Mouse (Mus musculus) limb, embryonic 15.5 days (tissue): ENCODE measurements around the gene Aifm3. TPM values are rescaled to one million over a fixed set of nuclear protein-coding genes. Genes with fewer than 3 reads are reported as not detected.
"Not testable (repeated sequence)": the region's sequence is repeated elsewhere in the genome, so short reads cannot be mapped to it uniquely, and the experiment has no call there.

Source experiments
- ATAC-seq: fragments of 200-750 bp; cut with Nextera tagmentation; 2 replicates; pipeline ENCODE4 v1.8.0; 2017; ENCODE audit warnings: low read depth, moderate TSS enrichment; ENCODE audit not compliant: insufficient number of reproducible peaks, low FRiP score, low TSS enrichment
- H3K27ac ChIP-seq: fragments of 300-500 bp; sonication (generic); 2 replicates; pipeline ENCODE4 v1.5.1; 2015; ENCODE audit warnings: moderate library complexity, mild to moderate bottlenecking, inconsistent platforms
- H3K27me3 ChIP-seq: fragments of 300-500 bp; sonication (generic); 2 replicates; pipeline ENCODE4 v1.6.1; 2015; ENCODE audit warnings: inconsistent platforms
- H3K36me3 ChIP-seq: fragments of 300-500 bp; sonication (generic); 2 replicates; pipeline ENCODE4 v1.6.1; 2015; ENCODE audit warnings: inconsistent platforms
- H3K4me1 ChIP-seq: fragments of 300-500 bp; sonication (generic); 2 replicates; pipeline ENCODE4 v1.6.1; 2015; ENCODE audit warnings: inconsistent platforms
- H3K4me2 ChIP-seq: fragments of 300-500 bp; sonication (generic); 2 replicates; pipeline ENCODE4 v1.6.1; 2015; ENCODE audit warnings: mild to moderate bottlenecking, inconsistent platforms
- H3K4me3 ChIP-seq: fragments of 300-500 bp; sonication (generic); 2 replicates; pipeline ENCODE4 v1.5.1; 2015; ENCODE audit warnings: mild to moderate bottlenecking, inconsistent platforms
- H3K9ac ChIP-seq: fragments of 300-500 bp; sonication (generic); 2 replicates; pipeline ENCODE4 v1.6.1; 2015; ENCODE audit warnings: inconsistent platforms
- H3K9me3 ChIP-seq: fragments of 300-500 bp; sonication (generic); 2 replicates; pipeline ENCODE4 v1.6.1; 2016; ENCODE audit warnings: inconsistent platforms
- WGBS: fragments of 180-500 bp; shearing (Covaris S2); methylation state at CpG from one replicate; pipeline ENCODE4 v1.1.7; 2015; 5-methylcytosine and 5-hydroxymethylcytosine counted together
- polyA plus RNA-seq: library from polyadenylated mRNA; unstranded; fragments of >200 nt; fragmentation: Nextera tagmentation; extraction: Ambion mirVana; gene quantifications from 2 replicates; pipeline ENCODE4 v1.2.1, GENCODE M21; 2015

Aifm3 gene
- polyA plus RNA-seq, 1 experiment from 2014 or later = 0.36 TPM

DNA sequence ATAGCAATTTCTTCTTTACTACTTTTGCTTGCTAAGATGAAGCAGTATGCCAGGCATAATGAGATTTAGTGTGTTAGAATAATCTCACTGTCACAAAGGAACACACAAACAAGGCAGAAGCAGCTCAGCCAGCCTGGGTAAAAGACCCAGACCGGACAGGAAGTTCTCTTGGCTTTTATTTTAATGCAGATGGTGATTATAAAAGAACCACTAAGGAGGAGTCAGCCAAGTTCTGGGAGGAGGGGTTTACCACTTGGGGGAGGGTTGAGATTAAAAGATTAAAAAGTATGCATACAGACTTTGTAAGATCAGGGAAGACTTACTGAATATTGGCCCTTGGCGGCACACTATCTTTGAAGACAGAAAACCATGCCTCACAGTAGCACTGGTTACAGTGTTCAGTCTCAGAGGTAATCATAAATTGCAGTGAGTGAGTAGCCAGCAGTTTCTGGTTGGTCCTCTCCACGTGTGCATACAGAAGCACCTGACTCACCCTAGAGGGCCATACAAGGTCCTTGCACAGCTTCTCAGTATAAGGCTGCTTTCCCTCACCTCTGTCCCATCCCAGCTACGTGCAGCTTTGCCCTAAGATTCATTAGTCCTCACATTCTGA, 11.0 kb upstream of the Aifm3 start:
- ATAC-seq = no peak
- Histone ChIP-seq H3K9ac (no peak overlapping the region), H3K27ac (no peak overlapping the region), H3K36me3 (peaks cover 18% of the 10 kb centered on the region), H3K9me3 (no peaks in the 10 kb centered on the region), H3K27me3 (no peaks in the 10 kb centered on the region), H3K4me1 (no peaks in the 10 kb centered on the region), H3K4me2 (no peak overlapping the region), H3K4me3 (no peak overlapping the region)
- WGBS = 81% methylated on average over 4 of the region's 4 CpGs

DNA sequence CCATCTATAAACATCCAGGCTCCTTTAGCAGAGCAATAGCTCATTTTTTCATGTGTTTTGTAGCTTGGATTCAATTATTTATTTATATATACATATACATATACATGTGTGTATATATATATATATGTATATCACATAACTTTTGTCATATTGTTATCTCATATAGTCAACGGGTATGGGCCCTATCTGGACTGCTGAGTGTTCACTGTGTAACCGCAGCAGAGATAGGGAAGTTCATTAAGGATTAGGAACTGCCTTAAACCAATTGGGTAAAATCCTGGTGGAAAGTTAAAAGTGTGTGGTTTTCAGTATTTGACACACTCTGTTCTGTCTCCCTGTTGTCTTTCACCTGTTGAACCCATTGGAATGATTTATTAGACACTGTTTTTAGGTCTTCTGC, 7.9 kb upstream of the Aifm3 start:
- no peaks in the 10 kb centered on the region for H3K4me1 ChIP-seq
- no peak overlapping the region for H3K4me2 ChIP-seq
- ATAC-seq = no peak
- no peaks in the 10 kb centered on the region for H3K9me3 ChIP-seq
- peaks cover 41% of the 10 kb centered on the region for H3K36me3 ChIP-seq
- no peak overlapping the region for H3K27ac ChIP-seq
- no peaks in the 10 kb centered on the region for H3K27me3 ChIP-seq
- 91% methylated on average over 2 of the region's 2 CpGs for WGBS
- H3K4me3 ChIP-seq = no peak overlapping the region
- no peak overlapping the region for H3K9ac ChIP-seq

DNA sequence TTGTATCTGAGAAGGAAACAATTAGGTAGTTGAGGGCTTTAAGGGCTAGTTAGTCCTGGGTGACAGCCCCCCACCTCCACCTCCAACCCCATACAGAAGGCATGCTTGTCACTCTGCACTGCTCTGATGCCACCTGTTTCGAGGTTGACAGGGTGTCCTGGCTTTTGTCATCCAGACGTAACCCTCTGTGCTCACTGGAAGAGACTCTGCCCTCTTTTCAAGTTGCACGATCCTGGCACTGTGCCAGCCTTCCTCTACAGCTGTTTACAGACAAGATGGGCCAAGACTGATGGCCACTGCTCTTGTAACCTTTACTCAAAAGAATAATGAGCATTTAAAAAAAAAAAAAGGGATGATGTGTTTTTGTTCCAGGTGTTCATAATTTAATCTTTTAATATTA, 2.9 kb upstream of the Aifm3 start:
- no peak overlapping the region for H3K4me2 ChIP-seq
- H3K4me3 ChIP-seq = no peak overlapping the region
- 32% methylated on average over 3 of the region's 3 CpGs for WGBS
- no peaks in the 10 kb centered on the region for H3K9me3 ChIP-seq
- no peak for ATAC-seq
- H3K9ac ChIP-seq = no peak overlapping the region
- H3K4me1 ChIP-seq = peaks cover 14% of the 10 kb centered on the region
- H3K36me3 ChIP-seq = peaks cover 46% of the 10 kb centered on the region
- H3K27me3 ChIP-seq = peaks cover 24% of the 10 kb centered on the region
- no peak overlapping the region for H3K27ac ChIP-seq

GRCm38 (mm10) chr16:17488478-17489468, 638 bp upstream of the Aifm3 start:
- no peak for ATAC-seq
- Histone ChIP-seq H3K9ac (no peak overlapping the region; the same call in 1 of the 2 replicates), H3K27me3 (peaks cover 27% of the 10 kb centered on the region), H3K27ac (no peak overlapping the region), H3K4me2 (peak overlapping the region; percentile 89), H3K4me3 (peak overlapping the region; percentile 41), H3K36me3 (peaks cover 36% of the 10 kb centered on the region), H3K9me3 (no peaks in the 10 kb centered on the region), H3K4me1 (peaks cover 14% of the 10 kb centered on the region)
- 46% methylated on average over 14 of the region's 14 CpGs for WGBS

DNA sequence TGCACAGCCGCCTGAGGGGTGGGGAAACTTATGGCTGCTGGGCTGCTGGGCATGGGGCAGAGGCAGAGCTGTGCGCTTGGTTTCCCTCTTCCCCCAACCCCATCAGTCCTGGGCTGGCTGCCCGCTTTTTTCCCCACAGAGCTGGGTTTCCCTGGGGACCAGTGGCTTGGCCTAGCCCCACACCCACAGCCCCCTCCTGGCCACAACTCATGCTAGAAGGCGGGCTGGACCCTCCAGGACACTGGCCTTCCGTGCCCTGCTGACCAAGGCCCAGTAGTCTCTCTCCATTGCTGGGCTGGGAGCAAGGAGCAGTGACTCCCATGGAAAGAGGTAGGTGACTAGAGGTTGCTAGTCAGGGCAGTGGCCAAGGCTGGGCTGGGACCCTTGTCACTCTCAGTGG, 1.7 kb downstream of the Aifm3 start:
- H3K27me3 ChIP-seq = peaks cover 27% of the 10 kb centered on the region
- no peak overlapping the region for H3K4me3 ChIP-seq
- peaks cover 14% of the 10 kb centered on the region for H3K4me1 ChIP-seq
- H3K9ac ChIP-seq = no peak overlapping the region
- H3K36me3 ChIP-seq = peaks cover 12% of the 10 kb centered on the region
- 80% methylated on average over 5 of the region's 5 CpGs for WGBS
- H3K27ac ChIP-seq = no peak overlapping the region
- no peak for ATAC-seq
- H3K9me3 ChIP-seq = no peaks in the 10 kb centered on the region
- no peak overlapping the region for H3K4me2 ChIP-seq

DNA sequence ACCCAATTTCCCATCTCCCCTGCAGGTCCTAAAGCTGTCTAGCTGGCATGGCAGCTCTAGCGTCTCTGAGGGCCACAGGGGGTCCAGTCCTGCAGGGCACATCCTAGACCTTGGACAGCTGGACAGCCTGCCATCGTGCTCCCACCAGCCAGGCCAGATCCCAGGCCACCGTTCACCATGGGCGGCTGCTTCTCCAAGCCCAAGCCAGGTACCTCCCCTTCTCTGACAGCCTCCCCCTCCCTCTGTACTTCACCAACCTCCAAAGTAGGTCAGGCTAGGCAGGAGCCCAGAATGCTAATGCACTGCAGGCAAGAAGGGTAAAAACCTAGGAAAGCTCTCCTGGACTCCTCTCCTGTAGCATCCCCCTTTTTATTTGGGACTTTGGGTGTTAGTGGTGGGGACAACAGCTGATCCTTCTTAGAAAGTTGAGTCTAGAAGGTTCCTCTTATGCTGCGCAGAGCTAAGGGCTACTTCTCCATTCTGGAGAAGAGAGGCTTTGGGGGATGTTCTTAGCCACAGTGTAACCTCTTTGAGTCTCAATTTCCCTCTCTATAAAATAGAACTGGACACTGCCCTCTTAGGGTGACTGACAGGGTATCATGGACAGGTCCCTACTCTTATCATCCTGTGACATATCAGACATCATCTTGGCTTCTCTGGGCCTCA, 2.6 kb downstream of the Aifm3 start:
- H3K27me3 ChIP-seq = peaks cover 27% of the 10 kb centered on the region
- H3K36me3 ChIP-seq = peaks cover 8% of the 10 kb centered on the region
- WGBS = 66% methylated on average over 5 of the region's 5 CpGs
- H3K9me3 ChIP-seq = no peaks in the 10 kb centered on the region
- H3K4me2 ChIP-seq = no peak overlapping the region
- no peak for ATAC-seq
- no peak overlapping the region for H3K4me3 ChIP-seq
- no peak overlapping the region for H3K27ac ChIP-seq
- H3K9ac ChIP-seq = no peak overlapping the region
- peaks cover 21% of the 10 kb centered on the region for H3K4me1 ChIP-seq

DNA sequence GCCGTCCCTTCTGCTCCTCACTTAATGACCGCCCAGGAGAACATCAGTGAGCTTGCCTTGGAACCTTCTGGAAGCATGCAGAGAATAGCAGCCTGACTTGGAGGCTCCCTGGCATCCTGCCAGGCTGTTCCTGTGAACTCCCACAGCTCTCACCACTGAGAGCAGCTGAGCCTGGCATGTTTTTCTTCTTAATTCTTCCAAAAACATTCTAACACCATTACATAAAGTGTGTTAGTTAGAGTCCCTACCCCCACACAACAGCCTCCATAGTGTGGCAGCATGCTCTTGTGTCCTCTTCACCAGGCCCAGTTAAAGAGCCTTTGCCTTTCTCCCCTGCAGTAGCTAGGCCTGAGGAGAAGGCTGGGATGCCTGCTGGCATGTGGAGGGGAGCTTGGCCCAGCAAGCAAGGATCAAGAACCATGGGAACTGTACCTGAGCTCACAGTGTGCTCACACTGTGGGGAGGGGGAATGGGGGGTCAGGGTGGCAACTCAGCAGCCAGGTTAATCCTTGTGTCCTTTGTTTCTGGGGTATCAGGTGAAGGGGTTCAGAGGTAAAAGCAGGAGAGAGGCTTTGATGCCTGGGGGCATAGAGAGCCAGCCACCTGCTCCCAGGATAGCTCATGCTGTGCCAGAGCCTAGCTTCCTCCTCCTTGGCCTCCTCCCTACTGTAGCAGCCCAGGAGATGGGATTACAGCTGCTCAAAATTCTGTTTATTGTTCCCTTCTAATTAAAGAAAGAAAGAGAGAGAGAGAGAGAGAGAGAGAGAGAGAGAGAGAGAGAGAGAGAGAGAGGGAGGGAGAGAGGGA, 7.3 kb downstream of the Aifm3 start:
- peaks cover 7% of the 10 kb centered on the region for H3K4me1 ChIP-seq
- H3K27ac ChIP-seq = peak overlapping the region; percentile 50; the same call in 1 of the 2 replicates
- WGBS = 41% methylated on average over 2 of the region's 2 CpGs
- no peak overlapping the region for H3K9ac ChIP-seq
- no peaks in the 10 kb centered on the region for H3K9me3 ChIP-seq
- H3K4me3 ChIP-seq = no peak overlapping the region
- 0 out of 2 replicates have a peak, but pooled peaks cover 1% of the 10 kb centered on the region for H3K27me3 ChIP-seq
- H3K36me3 ChIP-seq = no peaks in the 10 kb centered on the region
- H3K4me2 ChIP-seq = no peak overlapping the region
- no peak for ATAC-seq

- Histone ChIP-seq H3K27me3 (no peaks in the 10 kb centered on the region), H3K4me1 (peaks cover 7% of the 10 kb centered on the region), H3K36me3 (no peaks in the 10 kb centered on the region), H3K4me3 (no peak overlapping the region), H3K9ac (no peak overlapping the region), H3K27ac (no peak overlapping the region), H3K9me3 (no peaks in the 10 kb centered on the region), H3K4me2 (no peak overlapping the region)
- 31% methylated on average over 10 of the region's 10 CpGs for WGBS
- no peak for ATAC-seq
Observed at GRCm38 (mm10) chr16:17499249-17499883, 10.0 kb downstream of the Aifm3 start.

DNA sequence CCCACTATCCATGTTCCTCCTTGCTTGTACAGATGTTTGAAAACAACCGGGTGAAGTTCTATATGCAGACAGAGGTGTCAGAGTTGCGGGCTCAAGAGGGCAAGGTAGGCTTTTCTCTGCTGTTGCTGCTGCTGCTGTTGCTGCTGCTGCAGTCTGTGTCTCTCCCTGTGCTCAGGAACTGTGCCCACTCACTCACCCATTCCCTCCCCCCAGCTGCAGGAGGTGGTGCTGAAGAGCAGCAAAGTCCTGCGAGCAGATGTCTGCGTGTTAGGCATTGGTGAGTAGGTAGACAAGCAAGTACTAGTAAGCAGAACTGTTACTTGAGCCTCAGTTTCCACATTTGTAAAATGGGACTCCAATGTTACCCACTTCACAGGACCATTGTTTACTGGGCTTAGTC, 13.3 kb downstream of the Aifm3 start:
- no peak overlapping the region for H3K27ac ChIP-seq
- 74% methylated on average over 4 of the region's 4 CpGs for WGBS

GRCm38 (mm10) chr16:17507018-17507552, 17.7 kb downstream of the Aifm3 start:
- no peaks in the 10 kb centered on the region for H3K27me3 ChIP-seq
- peaks cover 15% of the 10 kb centered on the region for H3K36me3 ChIP-seq
- H3K4me1 ChIP-seq = peaks cover 13% of the 10 kb centered on the region
- ATAC-seq = no peak
- H3K27ac ChIP-seq = no peak overlapping the region
- H3K9ac ChIP-seq = no peak overlapping the region
- H3K9me3 ChIP-seq = no peaks in the 10 kb centered on the region
- WGBS = 81% methylated on average over 5 of the region's 5 CpGs
- no peak overlapping the region for H3K4me3 ChIP-seq
- H3K4me2 ChIP-seq = no peak overlapping the region

More for the DNA sequence above, 13.3 kb downstream of the Aifm3 start:
- Histone ChIP-seq H3K4me3 (no peak overlapping the region), H3K4me1 (no peaks in the 10 kb centered on the region), H3K36me3 (no peaks in the 10 kb centered on the region), H3K9me3 (no peaks in the 10 kb centered on the region), H3K27me3 (no peaks in the 10 kb centered on the region), H3K4me2 (no peak overlapping the region), H3K9ac (no peak overlapping the region)
- no peak for ATAC-seq

DNA sequence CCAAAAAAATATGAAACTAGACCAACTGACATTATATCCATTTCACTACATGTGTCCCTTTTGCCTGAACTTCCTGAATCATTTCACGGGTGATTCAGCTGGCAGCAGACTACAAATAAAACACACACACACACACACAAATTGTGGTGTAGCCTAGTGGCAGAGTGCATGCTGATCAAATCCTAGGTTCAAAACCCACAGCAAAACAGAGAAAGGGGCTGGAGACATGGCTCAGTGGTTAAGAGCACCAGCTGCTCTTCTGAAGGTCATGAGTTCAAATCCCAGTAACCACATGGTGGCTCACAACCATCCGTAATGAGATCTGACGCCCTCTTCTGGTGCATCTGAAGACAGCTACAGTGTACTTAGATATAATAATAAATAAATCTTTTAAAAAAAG, 18.6 kb downstream of the Aifm3 start:
- peak overlapping the region; percentile 72 for H3K4me2 ChIP-seq
- 30% methylated on average over 3 of the region's 3 CpGs for WGBS
- not testable (repeated sequence) for H3K9me3 ChIP-seq, ATAC-seq, H3K27me3 ChIP-seq
- peak overlapping the region; percentile 92 for H3K27ac ChIP-seq
- H3K9ac ChIP-seq = peak overlapping the region; percentile 64; the same call in 1 of the 2 replicates
- peaks cover 24% of the 10 kb centered on the region for H3K36me3 ChIP-seq
- H3K4me1 ChIP-seq = peaks cover 13% of the 10 kb centered on the region
- peak overlapping the region; percentile 67 for H3K4me3 ChIP-seq
